Mouse (Mus musculus): Measurements from ENCODE around the gene H2-M10.4. TPM values are rescaled to one million over a fixed set of nuclear protein-coding genes. Genes with fewer than 3 reads are reported as not detected.

Gene H2-M10.4
- polyA plus RNA-seq, 1 experiment from 2014 or later, result not detected

GRCm38 (mm10) chr17:36415407-36415806 lies 46.7 kb downstream of the H2-M10.4 start:
- no peaks in the 10 kb centered on the region for H3K36me3 ChIP-seq (ENCODE audit: insufficient read depth, low read length)
- H3K4me3 ChIP-seq (ENCODE audit: low read length), result no peak overlapping the region
- H3K27me3 ChIP-seq (ENCODE audit: insufficient read depth, low read length), result no peaks in the 10 kb centered on the region
- 67% methylated on average over 1 of the region's 1 CpGs for WGBS
- no peaks in the 10 kb centered on the region for H3K9me3 ChIP-seq (ENCODE audit: low read length)
- H3K9ac ChIP-seq (replicated peaks; ENCODE audit: low read length), result no peak overlapping the region
- no peak for ATAC-seq (ENCODE audit: low FRiP score, low TSS enrichment)
- H3K27ac ChIP-seq (ENCODE audit: low read length), result no peak overlapping the region
- no peak overlapping the region for H3K4me2 ChIP-seq (replicated peaks; ENCODE audit: low read depth, low read length)
- H3K4me1 ChIP-seq (ENCODE audit: insufficient read depth, low read length), result no peaks in the 10 kb centered on the region

DNA sequence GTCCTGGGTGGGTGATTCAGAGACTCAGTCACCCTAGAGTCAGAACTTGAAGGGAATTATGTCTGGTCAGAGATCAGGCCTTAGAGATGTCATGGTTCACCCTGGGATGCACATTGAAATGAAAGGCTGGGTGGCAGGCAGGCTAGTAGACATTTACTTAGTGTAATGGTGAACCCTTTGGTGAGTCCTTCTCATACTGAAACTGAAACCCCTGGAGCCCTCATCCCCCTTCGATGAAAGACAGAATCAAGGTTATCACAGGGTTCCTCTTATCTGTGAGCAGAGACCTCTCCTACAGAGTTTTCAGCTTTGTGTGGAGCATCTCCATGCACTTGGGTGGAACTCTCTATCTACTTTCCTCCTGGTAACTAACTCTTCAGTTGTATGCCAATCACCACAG lies 47.8 kb downstream of the H2-M10.4 start:
- no peaks in the 10 kb centered on the region for H3K9me3 ChIP-seq (ENCODE audit: low read length)
- H3K36me3 ChIP-seq (ENCODE audit: insufficient read depth, low read length), result no peaks in the 10 kb centered on the region
- no peak overlapping the region for H3K9ac ChIP-seq (replicated peaks; ENCODE audit: low read length)
- no peaks in the 10 kb centered on the region for H3K27me3 ChIP-seq (ENCODE audit: insufficient read depth, low read length)
- no peak overlapping the region for H3K4me3 ChIP-seq (ENCODE audit: low read length)
- H3K27ac ChIP-seq (ENCODE audit: low read length), result no peak overlapping the region
- H3K4me2 ChIP-seq (replicated peaks; ENCODE audit: low read depth, low read length), result no peak overlapping the region
- no peaks in the 10 kb centered on the region for H3K4me1 ChIP-seq (ENCODE audit: insufficient read depth, low read length)
- no peak for ATAC-seq (ENCODE audit: low FRiP score, low TSS enrichment)
- WGBS, result 90% methylated on average over 1 of the region's 1 CpGs

Other genes starting within 250 kb of the H2-M10.4 start
- gene Rpp21, start 204.3 kb downstream of the H2-M10.4 start, polyA plus RNA-seq (2015; fragmentation: Nextera tagmentation; extraction: Ambion mirVana), result 107 and 110 TPM in 2 replicates
- 18.4 and 19.8 TPM in 2 replicates for gene Trim39, start 190.1 kb downstream of the H2-M10.4 start, polyA plus RNA-seq (2015; fragmentation: Nextera tagmentation; extraction: Ambion mirVana)
- gene H2-M10.2, start 175.8 kb downstream of the H2-M10.4 start, polyA plus RNA-seq (2015; fragmentation: Nextera tagmentation; extraction: Ambion mirVana), result 0.15 TPM in 1 of 2 replicates, not detected in the other
- gene H2-M10.1, start 136.2 kb downstream of the H2-M10.4 start, polyA plus RNA-seq (2015; fragmentation: Nextera tagmentation; extraction: Ambion mirVana), result not detected in 2 replicates
- gene H2-M10.3, start 93.9 kb downstream of the H2-M10.4 start, polyA plus RNA-seq (2015; fragmentation: Nextera tagmentation; extraction: Ambion mirVana), result not detected in 2 replicates
- not detected in 2 replicates for gene H2-M11, start 84.7 kb upstream of the H2-M10.4 start, polyA plus RNA-seq (2015; fragmentation: Nextera tagmentation; extraction: Ambion mirVana)
- gene H2-M9, start 180.3 kb upstream of the H2-M10.4 start, polyA plus RNA-seq (2015; fragmentation: Nextera tagmentation; extraction: Ambion mirVana), result not detected in 2 replicates
- not detected in 2 replicates for gene H2-M1, start 209.9 kb upstream of the H2-M10.4 start, polyA plus RNA-seq (2015; fragmentation: Nextera tagmentation; extraction: Ambion mirVana)

All from kidney, embryonic 16.5 days (tissue).